Mouse (Mus musculus) ES-Bruce4 (cell line): ENCODE data around the gene Vil1. TPM values are rescaled to one million over a fixed set of nuclear protein-coding genes. Genes with fewer than 3 reads are reported as not detected.

Source experiments
- H3K27ac ChIP-seq: 2 replicates; pipeline ENCODE4 v1.5.1; 2012; ENCODE audit warnings: low read length, inconsistent platforms; ENCODE audit not compliant: insufficient read depth
- H3K27me3 ChIP-seq: 2 replicates; pipeline ENCODE4 v1.6.1; 2012; ENCODE audit warnings: mild to moderate bottlenecking, low read length, inconsistent platforms; ENCODE audit not compliant: control insufficient read depth, poor library complexity, insufficient read depth, severe bottlenecking
- H3K36me3 ChIP-seq: 2 replicates; pipeline ENCODE4 v1.6.1; 2012; ENCODE audit warnings: inconsistent platforms, mild to moderate bottlenecking, low read length, moderate library complexity; ENCODE audit not compliant: control insufficient read depth, poor library complexity, insufficient read depth, severe bottlenecking
- H3K4me1 ChIP-seq: one replicate; pipeline ENCODE4 v1.8.1; 2011; ENCODE audit warnings: low read length; ENCODE audit not compliant: control insufficient read depth, insufficient read depth
- H3K4me3 ChIP-seq: 2 replicates; pipeline ENCODE4 v1.5.1; 2011; ENCODE audit warnings: low read depth, mild to moderate bottlenecking, low read length
- H3K9ac ChIP-seq: 2 replicates; pipeline ENCODE4 v1.6.1; 2012; ENCODE audit warnings: low read depth, mild to moderate bottlenecking, inconsistent platforms; ENCODE audit not compliant: poor library complexity, severe bottlenecking
- H3K9me3 ChIP-seq: replicated peaks from 2 replicates; pipeline ENCODE4 v1.6.1; 2012; ENCODE audit warnings: mild to moderate bottlenecking, low read length, inconsistent platforms; ENCODE audit not compliant: control insufficient read depth, poor library complexity, insufficient read depth, severe bottlenecking
- CTCF ChIP-seq: IDR thresholded peaks from one replicate; pipeline ENCODE4 v1.8.1; 2011; ENCODE audit warnings: low read depth, low read length
- EP300 ChIP-seq: IDR thresholded peaks from 2 replicates; pipeline ENCODE4 v1.6.1; 2011; ENCODE audit warnings: low read depth, low read length; ENCODE audit not compliant: insufficient read depth
- POLR2A ChIP-seq: IDR thresholded peaks from one replicate; pipeline ENCODE4 v1.8.1; 2011; ENCODE audit warnings: low read length; ENCODE audit not compliant: insufficient read depth
- polyA plus RNA-seq: library from polyadenylated mRNA; stranded (reverse); fragments of >200 nt; gene quantifications from 2 replicates; pipeline ENCODE4 v1.2.4, GENCODE M21; 2011; ENCODE audit warnings: low read depth; ENCODE audit not compliant: missing spikeins, insufficient read depth, insufficient read length

Gene Vil1
- polyA plus RNA-seq, 1 experiment: 0.61 TPM

- H3K36me3 ChIP-seq: no peaks in the 10 kb centered on the region
- TF ChIP-seq EP300 (no peak), POLR2A (no peak), CTCF (no peak)
- no peaks in the 10 kb centered on the region for H3K9me3 ChIP-seq
- no peaks in the 10 kb centered on the region for H3K4me1 ChIP-seq
- no peak overlapping the region for H3K9ac ChIP-seq
- H3K4me3 ChIP-seq: no peak overlapping the region
- no peak overlapping the region for H3K27ac ChIP-seq
- H3K27me3 ChIP-seq: no peaks in the 10 kb centered on the region
Observed at GRCm38 (mm10) chr1:74364270-74364669, 44.9 kb upstream of the Vil1 start.

GRCm38 (mm10) chr1:74367886-74368645 lies 41.1 kb upstream of the Vil1 start:
- H3K9ac ChIP-seq: no peak overlapping the region
- H3K27ac ChIP-seq: no peak overlapping the region
- peak overlapping the region; percentile 47 for H3K4me3 ChIP-seq
- H3K36me3 ChIP-seq: no peaks in the 10 kb centered on the region
- no peaks in the 10 kb centered on the region for H3K27me3 ChIP-seq
- H3K4me1 ChIP-seq: peaks cover 3% of the 10 kb centered on the region
- TF ChIP-seq EP300: no peak
- TF ChIP-seq POLR2A: no peak
- no peak for TF ChIP-seq CTCF
- no peaks in the 10 kb centered on the region for H3K9me3 ChIP-seq

GRCm38 (mm10) chr1:74370040-74370439 lies 39.1 kb upstream of the Vil1 start:
- Histone ChIP-seq H3K4me3 (no peak overlapping the region), H3K9me3 (no peaks in the 10 kb centered on the region), H3K27me3 (no peaks in the 10 kb centered on the region), H3K36me3 (no peaks in the 10 kb centered on the region), H3K27ac (no peak overlapping the region), H3K9ac (no peak overlapping the region), H3K4me1 (peaks cover 3% of the 10 kb centered on the region)
- TF ChIP-seq EP300: no peak
- TF ChIP-seq POLR2A: no peak
- TF ChIP-seq CTCF: no peak

GRCm38 (mm10) chr1:74373372-74373771 lies 35.8 kb upstream of the Vil1 start:
- Histone ChIP-seq H3K27me3 (no peaks in the 10 kb centered on the region), H3K9ac (no peak overlapping the region), H3K4me1 (peaks cover 9% of the 10 kb centered on the region), H3K27ac (no peak overlapping the region), H3K9me3 (no peaks in the 10 kb centered on the region), H3K4me3 (no peak overlapping the region), H3K36me3 (no peaks in the 10 kb centered on the region)
- TF ChIP-seq CTCF (no peak), POLR2A (no peak), EP300 (no peak)

GRCm38 (mm10) chr1:74374980-74375379 lies 34.2 kb upstream of the Vil1 start, which contains the start of gene Slc11a1:
Slc11a1 (plus strand) TSS chr1:74375195.
- no peaks in the 10 kb centered on the region for H3K36me3 ChIP-seq
- no peak within 1 kb of the TSS for H3K4me3 ChIP-seq
- no peaks in the 10 kb centered on the region for H3K9me3 ChIP-seq
- H3K9ac ChIP-seq: no peak within 1 kb of the TSS
- H3K4me1 ChIP-seq: peaks cover 7% of the 10 kb centered on the region
- TF ChIP-seq CTCF (no peak), EP300 (no peak), POLR2A (no peak)
- no peak within 1 kb of the TSS for H3K27ac ChIP-seq
- H3K27me3 ChIP-seq: no peaks in the 10 kb centered on the region

GRCm38 (mm10) chr1:74375561-74375960 lies 33.6 kb upstream of the Vil1 start:
- no peak overlapping the region for H3K27ac ChIP-seq
- no peaks in the 10 kb centered on the region for H3K36me3 ChIP-seq
- TF ChIP-seq POLR2A (no peak), EP300 (no peak), CTCF (no peak)
- H3K9me3 ChIP-seq: no peaks in the 10 kb centered on the region
- H3K4me1 ChIP-seq: peaks cover 6% of the 10 kb centered on the region
- H3K27me3 ChIP-seq: no peaks in the 10 kb centered on the region
- no peak overlapping the region for H3K4me3 ChIP-seq
- H3K9ac ChIP-seq: no peak overlapping the region
